Mouse (Mus musculus) forebrain, embryonic 10.5 days (tissue): ENCODE measurements around the gene C130050O18Rik. TPM values are rescaled to one million over a fixed set of nuclear protein-coding genes. Genes with fewer than 3 reads are reported as not detected.

Source experiments
- DNase-seq: peaks from one replicate; pipeline ENCODE4 v3.0.0-alpha.2; 2017; ENCODE audit warnings: low spot score; ENCODE audit errors: extremely low spot score
- H3K27ac ChIP-seq: fragments of 300-500 bp; sonication (generic); 2 replicates; pipeline ENCODE4 v1.5.1; 2016; ENCODE audit warnings: mild to moderate bottlenecking
- H3K27me3 ChIP-seq: fragments of 300-500 bp; sonication (generic); 2 replicates; pipeline ENCODE4 v1.6.1; 2016; ENCODE audit warnings: mild to moderate bottlenecking; ENCODE audit not compliant: poor library complexity, severe bottlenecking
- H3K36me3 ChIP-seq: fragments of 300-500 bp; sonication (generic); replicated peaks from 2 replicates; pipeline ENCODE4 v1.6.1; 2016; ENCODE audit warnings: mild to moderate bottlenecking, moderate library complexity
- H3K4me1 ChIP-seq: fragments of 300-500 bp; sonication (generic); 2 replicates; pipeline ENCODE4 v1.6.1; 2016
- H3K4me3 ChIP-seq: fragments of 300-500 bp; sonication (generic); 2 replicates; pipeline ENCODE4 v1.5.1; 2016; ENCODE audit warnings: mild to moderate bottlenecking, moderate library complexity
- H3K9me3 ChIP-seq: fragments of 300-500 bp; sonication (generic); 2 replicates; pipeline ENCODE4 v1.6.1; 2016; ENCODE audit warnings: mild to moderate bottlenecking, moderate library complexity
- WGBS: fragments of 180-500 bp; shearing (Covaris S2); methylation state at CpG from one replicate; pipeline ENCODE4 v1.1.7; 2016; 5-methylcytosine and 5-hydroxymethylcytosine counted together
- polyA plus RNA-seq: library from polyadenylated mRNA; unstranded; fragments of >200 nt; fragmentation: Nextera tagmentation; extraction: Ambion mirVana; gene quantifications from 2 replicates; pipeline ENCODE4 v1.2.1, GENCODE M21; 2016

The C130050O18Rik gene
- polyA plus RNA-seq, 1 experiment from 2014 or later: 0.15 TPM

DNA sequence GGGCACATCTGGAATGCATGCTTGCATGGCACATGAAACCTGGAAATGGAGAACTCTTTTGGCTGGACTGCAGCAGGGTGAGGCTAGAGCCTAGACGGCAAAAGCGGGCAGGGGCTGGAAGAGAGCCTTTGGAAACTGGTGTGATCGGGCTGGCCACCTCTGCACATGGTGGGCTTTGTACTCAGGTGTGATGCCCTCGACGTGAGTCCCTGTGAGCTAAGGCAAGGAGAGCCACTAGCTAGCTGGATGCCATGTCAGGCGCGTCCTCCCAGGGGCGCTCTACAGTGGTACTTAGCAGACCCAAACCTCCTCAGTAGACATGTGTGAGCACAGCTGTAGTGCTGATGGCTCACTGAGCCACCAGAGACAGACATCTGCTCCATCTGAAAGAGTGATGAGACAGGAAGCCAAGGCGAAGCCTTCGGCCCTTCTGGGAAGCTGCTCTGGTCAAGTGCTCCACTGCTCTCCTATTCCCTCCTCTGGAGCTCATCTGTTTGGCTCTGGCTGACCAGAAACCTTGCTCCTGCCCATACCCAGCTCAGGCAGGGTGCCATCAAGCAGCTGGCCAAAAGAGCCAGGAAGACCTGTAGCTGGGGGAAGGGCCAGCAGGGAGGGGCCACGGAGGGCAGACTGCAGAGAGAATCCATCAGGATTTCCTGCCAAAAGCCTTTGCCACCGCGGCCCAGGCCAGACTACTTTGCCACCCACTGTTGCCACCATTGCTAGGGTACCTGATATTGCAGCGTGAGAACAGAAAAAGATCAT lies 2.2 kb downstream of the C130050O18Rik start:
- 87% methylated on average over 14 of the region's 14 CpGs for WGBS
- Histone ChIP-seq H3K27ac (peak overlapping the region; percentile 27; the same call in 1 of the 2 replicates), H3K4me1 (peaks cover 24% of the 10 kb centered on the region), H3K36me3 (0 out of 2 replicates have a peak, but pooled peaks cover 4% of the 10 kb centered on the region), H3K4me3 (no peak overlapping the region), H3K9me3 (no peaks in the 10 kb centered on the region), H3K27me3 (no peaks in the 10 kb centered on the region)
- DNase-seq: no peak

DNA sequence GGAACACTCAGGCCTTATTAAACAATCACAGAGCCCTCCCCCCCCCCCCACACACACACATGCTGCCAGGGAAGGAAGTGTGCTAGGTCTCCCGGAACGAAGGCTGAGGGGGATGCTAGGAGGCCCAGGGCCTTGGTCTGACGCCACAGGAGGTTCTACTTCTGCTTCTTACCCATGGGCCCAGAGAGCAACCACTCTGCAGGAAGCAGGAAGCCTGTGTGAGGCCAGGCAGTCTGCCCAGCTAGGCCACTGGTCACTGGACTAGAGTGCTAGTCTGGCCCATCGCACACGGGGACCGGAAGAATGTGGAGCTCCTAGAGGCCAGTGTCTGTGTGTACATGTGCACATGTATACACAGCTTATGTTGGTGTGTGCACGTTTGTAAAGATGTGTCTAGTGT lies 3.4 kb downstream of the C130050O18Rik start:
- peaks cover 24% of the 10 kb centered on the region for H3K4me1 ChIP-seq
- no peaks in the 10 kb centered on the region for H3K27me3 ChIP-seq
- H3K36me3 ChIP-seq: 0 out of 2 replicates have a peak, but pooled peaks cover 4% of the 10 kb centered on the region
- no peak for DNase-seq
- H3K27ac ChIP-seq: no peak overlapping the region
- no peak overlapping the region for H3K4me3 ChIP-seq
- H3K9me3 ChIP-seq: no peaks in the 10 kb centered on the region
- 88% methylated on average over 7 of the region's 7 CpGs for WGBS

- H3K9me3 ChIP-seq: no peaks in the 10 kb centered on the region
- peaks cover 24% of the 10 kb centered on the region for H3K4me1 ChIP-seq
- no peaks in the 10 kb centered on the region for H3K27me3 ChIP-seq
- H3K4me3 ChIP-seq: no peak overlapping the region
- 90% methylated on average over 12 of the region's 12 CpGs for WGBS
- no peak for DNase-seq
- H3K36me3 ChIP-seq: peaks cover 12% of the 10 kb centered on the region
- peak overlapping the region; percentile 40; the same call in 1 of the 2 replicates for H3K27ac ChIP-seq
These were observed 4.3 kb downstream of the C130050O18Rik start for GRCm38 (mm10) chr5:139409412-139409811.

DNA sequence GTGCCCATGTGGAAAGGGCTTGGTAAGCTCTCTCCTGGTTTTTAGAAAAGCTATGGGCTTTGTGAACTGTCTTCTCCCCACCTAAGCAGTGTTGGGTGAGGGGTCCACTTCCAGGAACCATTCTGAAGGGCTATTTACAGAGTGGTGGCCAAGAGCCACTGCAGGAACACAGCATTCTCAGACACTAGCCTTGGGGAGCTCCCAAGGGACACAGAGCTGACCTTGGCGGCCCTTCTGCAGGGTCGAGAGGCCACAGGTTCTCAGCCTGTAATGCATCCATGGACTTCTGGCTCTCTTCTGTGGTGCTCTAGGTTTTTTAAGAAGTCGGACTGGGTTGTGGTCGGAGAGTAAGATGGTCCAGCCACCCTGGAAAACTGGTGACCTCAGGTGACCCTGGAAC lies 5.0 kb downstream of the C130050O18Rik start:
- no peak overlapping the region for H3K4me3 ChIP-seq
- H3K4me1 ChIP-seq: peaks cover 21% of the 10 kb centered on the region
- no peaks in the 10 kb centered on the region for H3K9me3 ChIP-seq
- WGBS: 88% methylated on average over 4 of the region's 4 CpGs
- no peaks in the 10 kb centered on the region for H3K27me3 ChIP-seq
- peaks cover 19% of the 10 kb centered on the region for H3K36me3 ChIP-seq
- no peak overlapping the region for H3K27ac ChIP-seq
- DNase-seq: no peak

- Histone ChIP-seq H3K9me3 (no peaks in the 10 kb centered on the region), H3K27me3 (no peaks in the 10 kb centered on the region), H3K4me3 (no peak overlapping the region), H3K4me1 (peaks cover 11% of the 10 kb centered on the region), H3K27ac (0 out of 2 replicates have a peak overlapping the region, but pooled peaks have one; percentile 8), H3K36me3 (peaks cover 22% of the 10 kb centered on the region)
- DNase-seq: no peak
- 96% methylated on average over 6 of the region's 6 CpGs for WGBS
These were observed 6.0 kb downstream of the C130050O18Rik start for GRCm38 (mm10) chr5:139411117-139411516.

DNA sequence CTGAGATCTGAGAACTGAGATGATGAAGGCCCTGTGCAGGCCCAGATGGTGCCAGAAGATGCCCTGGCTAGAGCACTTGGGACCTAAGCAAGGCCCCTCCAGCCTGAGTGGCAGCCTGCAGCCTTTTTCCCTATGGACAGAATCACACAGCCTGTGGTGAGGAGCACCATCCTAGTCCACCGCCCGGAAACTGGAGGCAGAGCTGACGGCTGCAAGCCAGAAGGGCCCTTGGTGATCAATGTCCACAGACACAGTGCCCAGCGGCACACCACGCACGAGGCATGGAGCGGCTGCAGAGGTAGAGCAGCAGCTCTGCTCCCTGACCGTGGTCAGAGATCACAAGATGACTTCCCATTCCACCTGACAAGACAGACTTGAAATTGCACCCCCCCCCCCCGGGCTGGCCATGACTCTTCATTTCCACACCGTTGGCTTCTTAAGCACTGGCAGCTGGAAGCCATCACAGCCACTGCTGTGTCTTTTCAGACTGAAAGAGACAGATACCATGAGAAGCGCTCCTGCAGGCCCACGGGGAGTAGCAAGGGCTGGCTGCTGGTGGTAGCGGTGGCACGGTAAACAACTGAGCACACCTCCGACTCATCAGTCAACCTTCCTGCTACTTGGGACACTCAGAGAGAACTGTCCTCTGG lies 6.7 kb downstream of the C130050O18Rik start:
- H3K27me3 ChIP-seq: no peaks in the 10 kb centered on the region
- H3K4me1 ChIP-seq: peaks cover 11% of the 10 kb centered on the region
- H3K4me3 ChIP-seq: no peak overlapping the region
- WGBS: 91% methylated on average over 15 of the region's 15 CpGs
- no peak for DNase-seq
- H3K27ac ChIP-seq: no peak overlapping the region
- no peaks in the 10 kb centered on the region for H3K9me3 ChIP-seq
- peaks cover 22% of the 10 kb centered on the region for H3K36me3 ChIP-seq

- H3K27ac ChIP-seq: no peak overlapping the region
- no peaks in the 10 kb centered on the region; the same call in 1 of the 2 replicates for H3K9me3 ChIP-seq
- no peak overlapping the region for H3K4me3 ChIP-seq
- no peak for DNase-seq
- H3K27me3 ChIP-seq: no peaks in the 10 kb centered on the region
- WGBS: 91% methylated on average over 4 of the region's 4 CpGs
- H3K4me1 ChIP-seq: peaks cover 6% of the 10 kb centered on the region
- peaks cover 27% of the 10 kb centered on the region for H3K36me3 ChIP-seq
These were observed 8.5 kb downstream of the C130050O18Rik start for GRCm38 (mm10) chr5:139413545-139413944.

- Histone ChIP-seq H3K27me3 (no peaks in the 10 kb centered on the region), H3K27ac (no peak overlapping the region), H3K4me3 (no peak overlapping the region), H3K9me3 (no peaks in the 10 kb centered on the region; the same call in 1 of the 2 replicates), H3K36me3 (peaks cover 23% of the 10 kb centered on the region), H3K4me1 (peaks cover 14% of the 10 kb centered on the region)
- WGBS: 87% methylated on average over 5 of the region's 5 CpGs
- no peak for DNase-seq
These were observed 9.9 kb downstream of the C130050O18Rik start for GRCm38 (mm10) chr5:139415001-139415400.

- H3K36me3 ChIP-seq: peaks cover 23% of the 10 kb centered on the region
- H3K27ac ChIP-seq: no peak overlapping the region
- H3K4me3 ChIP-seq: no peak overlapping the region
- 90% methylated on average over 4 of the region's 4 CpGs for WGBS
- no peaks in the 10 kb centered on the region for H3K27me3 ChIP-seq
- DNase-seq: no peak
- peaks cover 14% of the 10 kb centered on the region for H3K4me1 ChIP-seq
- no peaks in the 10 kb centered on the region; the same call in 1 of the 2 replicates for H3K9me3 ChIP-seq
These were observed 11.9 kb downstream of the C130050O18Rik start for GRCm38 (mm10) chr5:139416942-139417341.

DNA sequence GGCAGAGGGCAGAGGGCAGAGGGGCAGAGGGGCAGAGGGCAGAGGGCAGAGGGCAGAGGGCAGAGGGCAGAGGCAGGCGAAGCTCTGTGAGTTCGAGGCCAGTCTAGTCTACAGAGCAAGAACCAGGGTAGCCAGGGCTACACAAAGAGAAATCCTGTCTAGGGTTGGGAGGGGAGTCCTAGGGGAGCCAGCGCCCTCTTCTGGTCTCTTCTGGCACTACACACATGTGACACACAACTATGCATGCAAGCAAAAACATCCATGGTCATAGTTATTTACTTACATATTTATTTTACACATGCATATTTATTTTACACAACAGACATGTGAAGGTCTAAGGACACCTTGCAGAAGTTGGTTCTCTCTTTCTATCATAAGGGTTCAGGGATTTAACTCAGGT lies 12.4 kb downstream of the C130050O18Rik start:
- no peak for DNase-seq
- Histone ChIP-seq H3K9me3 (no peaks in the 10 kb centered on the region; the same call in 1 of the 2 replicates), H3K27me3 (no peaks in the 10 kb centered on the region), H3K36me3 (peaks cover 23% of the 10 kb centered on the region), H3K4me1 (peaks cover 16% of the 10 kb centered on the region), H3K27ac (no peak overlapping the region), H3K4me3 (no peak overlapping the region)
- WGBS: 89% methylated on average over 3 of the region's 3 CpGs

GRCm38 (mm10) chr5:139418110-139418509 lies 13.0 kb downstream of the C130050O18Rik start:
- Histone ChIP-seq H3K36me3 (peaks cover 23% of the 10 kb centered on the region), H3K27me3 (no peaks in the 10 kb centered on the region), H3K4me1 (peaks cover 22% of the 10 kb centered on the region), H3K9me3 (no peaks in the 10 kb centered on the region; the same call in 1 of the 2 replicates), H3K4me3 (no peak overlapping the region), H3K27ac (peak overlapping the region; percentile 54)
- DNase-seq: no peak
- WGBS: 65% methylated on average over 2 of the region's 2 CpGs

GRCm38 (mm10) chr5:139418633-139419032 lies 13.6 kb downstream of the C130050O18Rik start:
- DNase-seq: no peak
- Histone ChIP-seq H3K27ac (peak overlapping the region; percentile 54), H3K4me3 (no peak overlapping the region), H3K4me1 (peaks cover 27% of the 10 kb centered on the region), H3K9me3 (no peaks in the 10 kb centered on the region; the same call in 1 of the 2 replicates), H3K27me3 (no peaks in the 10 kb centered on the region), H3K36me3 (peaks cover 23% of the 10 kb centered on the region)
- 43% methylated on average over 3 of the region's 3 CpGs for WGBS
